Mouse (Mus musculus) ES-E14 (cell line): ENCODE measurements around the gene Gm42421.

ENCODE experiments used
- HCFC1 ChIP-seq: IDR thresholded peaks from 2 replicates; pipeline ENCODE4 v1.6.1; 2012; ENCODE audit warnings: low read length, inconsistent platforms, borderline replicate concordance; ENCODE audit not compliant: insufficient read depth
- MAFK ChIP-seq: IDR thresholded peaks from 2 replicates; pipeline ENCODE4 v1.6.1; 2014; ENCODE audit warnings: mild to moderate bottlenecking, low read depth, low read length, inconsistent platforms; ENCODE audit not compliant: insufficient read depth
- ZC3H11A ChIP-seq: IDR thresholded peaks from 2 replicates; pipeline ENCODE4 v1.6.1; 2012; ENCODE audit warnings: low read depth, mild to moderate bottlenecking, inconsistent platforms, low read length, borderline replicate concordance
- ZNF384 ChIP-seq: IDR thresholded peaks from 2 replicates; pipeline ENCODE4 v1.6.1; 2012; ENCODE audit warnings: low read depth, low read length, inconsistent platforms

- TF ChIP-seq ZNF384 = no peak
- TF ChIP-seq MAFK = no peak
- TF ChIP-seq ZC3H11A = no peak
- no peak for TF ChIP-seq HCFC1
Measured at GRCm38 (mm10) chr5:143943231-143944125, 15.5 kb downstream of the Gm42421 start.
